Mouse (Mus musculus) lung, adult 2 months (tissue): ENCODE measurements around the gene Olfr1444.

Source experiments
- CTCF ChIP-seq: fragments of 200-500 bp; IDR thresholded peaks from 2 replicates; pipeline ENCODE4 v1.5.1; 2011; ENCODE audit warnings: mild to moderate bottlenecking, low read length, control low read depth; ENCODE audit not compliant: insufficient read depth
- POLR2A ChIP-seq: fragments of 200-500 bp; IDR thresholded peaks from 2 replicates; pipeline ENCODE4 v1.6.1; 2011; ENCODE audit warnings: low read depth, mild to moderate bottlenecking, control low read depth, low read length, borderline replicate concordance; ENCODE audit errors: extremely low read depth

GRCm38 (mm10) chr19:12824549-12824948, 32.5 kb upstream of the Olfr1444 start:
- TF ChIP-seq POLR2A, result no peak
- TF ChIP-seq CTCF, result no peak
